Mouse (Mus musculus): Measurements from ENCODE around the gene Rabggta.

The Rabggta gene

DNA sequence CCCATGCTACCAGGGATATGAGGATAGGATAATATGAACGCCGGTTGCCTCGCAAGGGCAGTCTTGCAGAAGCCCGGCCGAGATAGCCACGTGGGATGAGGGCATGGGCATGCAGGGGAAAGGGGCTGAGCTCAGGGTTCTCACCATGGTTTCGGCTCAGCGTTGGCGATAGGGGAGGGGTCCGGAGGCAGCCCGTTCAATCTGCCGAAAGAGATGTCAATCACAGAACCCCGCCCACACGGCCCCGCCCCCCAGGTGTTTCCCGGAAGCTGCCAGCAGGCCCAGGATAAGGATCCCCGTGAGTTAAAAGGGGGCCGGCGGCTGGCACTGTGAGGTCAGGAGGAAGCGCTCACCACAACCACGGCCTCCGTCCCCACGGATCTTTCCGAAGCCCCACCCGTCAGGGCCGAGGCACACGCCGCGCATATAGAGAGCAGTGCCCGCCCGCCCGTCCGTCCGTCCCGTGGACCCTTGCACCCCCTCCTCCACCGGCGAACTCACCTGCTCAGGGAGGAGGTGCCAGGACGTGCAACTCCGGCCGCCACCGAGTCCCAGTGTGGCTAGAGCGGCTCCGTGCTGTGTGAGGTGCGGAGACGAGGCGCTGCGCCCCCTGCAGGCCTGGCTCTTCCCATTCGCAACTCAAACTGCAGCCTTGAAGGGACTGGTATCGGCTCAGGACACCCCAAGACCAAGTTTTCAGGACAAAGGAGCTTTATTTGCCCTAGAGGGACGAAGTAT lies at the start of gene Rabggta:
Rabggta (minus strand) TSS at position 564 of the 738 bp plus-strand sequence.
- DNase-seq (ENCODE audit: low read depth, low spot score), result peak; percentile 96

DNA sequence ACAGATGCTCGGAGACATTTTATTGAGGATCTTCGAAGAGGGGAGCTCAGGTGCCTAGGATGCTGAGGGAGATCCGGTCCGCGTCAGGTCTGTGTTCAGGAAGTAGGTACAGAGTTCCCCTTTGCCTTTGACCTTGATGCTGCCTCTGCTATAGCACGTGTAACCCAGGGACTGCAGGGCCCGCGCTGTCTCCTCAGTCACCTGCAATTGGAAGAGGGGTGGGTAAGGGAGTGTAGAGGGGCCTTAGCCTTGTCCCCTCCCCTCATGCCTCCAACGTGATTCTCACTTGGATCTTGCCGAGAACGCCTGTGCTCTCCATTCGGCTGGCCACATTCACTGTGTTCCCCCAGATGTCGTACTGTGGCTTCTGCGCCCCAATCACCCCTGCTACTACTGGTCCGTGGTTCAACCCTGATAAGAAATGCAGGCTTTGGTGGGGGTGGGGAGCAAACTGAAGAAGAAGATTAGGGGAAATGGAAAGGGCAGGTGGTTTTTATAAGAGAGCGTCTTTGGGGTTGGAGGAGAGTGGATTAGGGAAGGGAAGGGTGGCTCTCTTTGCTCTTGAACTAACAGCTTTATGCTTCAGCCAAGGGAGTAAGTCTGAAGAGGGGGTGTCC lies 47.1 kb upstream of the Rabggta start:
- no peak for DNase-seq (ENCODE audit: low read depth, low spot score)

DNA sequence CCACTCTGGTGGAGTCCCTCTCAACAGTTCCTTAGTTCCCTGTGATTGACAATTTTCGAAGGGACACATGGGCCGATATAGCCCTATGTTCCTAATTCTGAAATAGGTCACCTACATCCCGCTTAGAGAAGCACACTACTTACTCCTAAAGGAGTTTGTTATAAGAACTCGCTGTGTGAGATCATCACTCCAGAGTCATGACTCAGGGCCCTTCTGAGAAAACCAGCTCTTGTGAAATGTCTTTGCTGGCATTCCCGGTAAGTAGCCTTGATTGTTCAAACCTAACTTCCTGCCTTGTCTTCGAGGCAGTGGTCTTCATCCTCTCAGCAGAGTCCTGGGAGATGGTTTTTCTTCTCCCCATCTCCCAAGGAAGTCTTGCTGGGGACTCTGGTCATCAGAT lies 46.5 kb upstream of the Rabggta start:
- no peak for DNase-seq (ENCODE audit: low read depth, low spot score)

DNA sequence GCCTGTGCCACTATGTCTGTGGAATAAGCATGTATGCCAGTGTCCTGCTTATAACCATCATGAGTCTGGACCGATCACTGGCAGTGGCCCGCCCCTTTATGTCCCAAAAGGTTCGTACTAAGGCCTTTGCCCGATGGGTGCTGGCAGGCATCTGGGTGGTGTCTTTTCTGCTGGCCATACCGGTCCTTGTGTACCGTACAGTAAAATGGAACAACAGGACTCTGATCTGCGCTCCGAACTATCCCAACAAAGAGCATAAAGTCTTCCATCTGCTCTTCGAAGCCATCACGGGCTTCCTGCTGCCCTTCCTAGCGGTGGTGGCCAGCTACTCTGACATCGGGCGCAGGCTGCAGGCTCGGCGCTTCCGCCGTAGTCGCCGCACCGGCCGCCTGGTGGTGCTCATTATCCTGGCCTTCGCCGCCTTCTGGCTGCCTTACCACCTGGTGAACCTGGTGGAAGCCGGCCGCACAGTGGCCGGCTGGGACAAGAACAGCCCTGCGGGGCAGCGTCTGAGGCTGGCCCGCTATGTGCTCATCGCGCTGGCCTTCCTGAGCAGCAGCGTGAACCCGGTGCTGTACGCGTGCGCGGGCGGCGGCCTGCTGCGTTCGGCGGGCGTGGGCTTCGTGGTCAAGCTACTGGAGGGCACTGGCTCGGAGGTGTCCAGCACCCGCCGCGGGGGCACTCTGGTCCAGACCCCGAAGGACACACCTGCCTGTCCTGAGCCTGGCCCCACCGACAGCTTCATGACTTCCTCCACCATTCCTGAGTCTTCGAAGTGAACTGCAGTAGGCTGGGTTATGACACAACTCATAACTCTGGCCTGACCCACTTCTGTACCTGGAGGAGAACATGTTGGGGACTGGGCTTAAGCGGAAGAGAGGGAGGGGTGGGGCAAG lies 45.7 kb upstream of the Rabggta start:
- DNase-seq (ENCODE audit: low read depth, low spot score), result peak; percentile 43

DNA sequence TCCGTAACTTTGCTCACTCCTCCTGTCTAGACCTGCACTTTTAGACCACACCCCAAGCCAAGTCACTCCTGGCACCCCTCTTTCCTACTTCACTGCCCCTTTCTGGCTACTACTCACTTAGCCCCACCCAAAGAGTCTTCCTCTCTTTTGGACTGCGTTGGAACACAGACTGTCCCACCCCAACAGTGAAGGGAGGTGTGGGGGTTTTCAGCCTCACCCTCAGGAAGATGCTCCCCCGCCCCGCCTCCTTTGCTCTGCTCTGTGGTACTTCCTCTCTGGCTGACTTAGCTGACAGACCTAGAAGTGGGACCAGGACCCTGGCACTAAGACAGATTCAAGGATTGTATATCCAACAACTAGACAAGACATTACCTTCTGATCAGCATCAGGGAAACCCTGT lies 43.6 kb upstream of the Rabggta start, which contains the start of gene Ltb4r1:
Ltb4r1 (plus strand) TSS at position 267 of the 400 bp plus-strand sequence.
- peak; percentile 15 for DNase-seq (ENCODE audit: low read depth, low spot score)

DNA sequence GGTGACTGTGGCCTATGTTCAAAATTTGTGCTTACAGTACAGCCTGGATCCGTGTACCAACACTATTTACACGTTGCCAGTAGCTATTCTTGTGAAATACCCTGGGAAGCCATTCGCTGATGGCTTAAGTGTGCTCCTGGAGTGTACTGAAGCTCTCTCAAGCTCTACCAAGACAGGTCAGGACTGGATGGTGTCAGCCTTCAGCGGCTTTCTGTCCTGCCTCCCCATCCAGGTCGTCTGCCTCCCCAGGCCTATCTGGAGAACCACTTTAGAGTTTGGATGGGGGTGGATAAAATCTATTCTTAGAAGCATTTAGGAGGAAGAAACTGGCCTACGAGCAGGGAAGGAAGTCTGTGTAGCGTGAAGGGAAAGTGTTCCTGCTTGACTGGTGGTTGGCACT lies 41.1 kb upstream of the Rabggta start:
- no peak for DNase-seq (ENCODE audit: low read depth, low spot score)

DNA sequence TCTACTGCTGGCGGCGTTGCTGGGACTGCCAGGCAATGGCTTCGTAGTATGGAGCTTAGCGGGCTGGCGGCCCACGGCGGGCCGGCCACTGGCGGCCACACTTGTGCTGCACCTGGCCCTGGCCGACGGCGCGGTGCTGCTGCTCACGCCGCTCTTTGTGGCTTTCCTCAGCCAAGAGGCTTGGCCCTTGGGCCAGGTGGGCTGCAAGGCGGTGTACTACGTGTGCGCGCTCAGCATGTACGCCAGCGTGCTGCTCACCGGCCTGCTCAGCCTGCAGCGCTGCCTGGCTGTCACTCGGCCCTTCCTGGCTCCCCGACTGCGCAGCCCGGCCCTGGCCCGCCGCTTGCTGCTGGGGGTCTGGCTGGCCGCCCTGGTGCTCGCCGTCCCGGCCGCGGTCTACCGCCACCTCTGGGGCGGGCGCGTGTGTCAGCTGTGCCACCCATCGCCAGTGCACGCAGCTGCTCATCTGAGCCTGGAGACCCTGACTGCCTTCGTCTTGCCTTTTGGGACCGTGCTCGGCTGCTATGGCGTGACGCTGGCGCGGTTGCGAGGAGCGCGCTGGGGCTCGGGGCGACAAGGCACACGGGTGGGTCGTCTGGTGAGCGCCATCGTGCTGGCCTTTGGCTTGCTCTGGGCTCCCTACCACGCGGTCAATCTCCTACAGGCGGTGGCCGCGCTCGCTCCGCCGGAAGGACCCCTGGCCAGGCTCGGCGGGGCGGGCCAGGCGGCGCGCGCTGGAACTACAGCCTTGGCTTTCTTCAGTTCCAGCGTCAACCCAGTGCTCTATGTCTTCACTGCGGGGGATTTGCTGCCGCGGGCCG lies 40.1 kb upstream of the Rabggta start:
- no peak for DNase-seq (ENCODE audit: low read depth, low spot score)

DNA sequence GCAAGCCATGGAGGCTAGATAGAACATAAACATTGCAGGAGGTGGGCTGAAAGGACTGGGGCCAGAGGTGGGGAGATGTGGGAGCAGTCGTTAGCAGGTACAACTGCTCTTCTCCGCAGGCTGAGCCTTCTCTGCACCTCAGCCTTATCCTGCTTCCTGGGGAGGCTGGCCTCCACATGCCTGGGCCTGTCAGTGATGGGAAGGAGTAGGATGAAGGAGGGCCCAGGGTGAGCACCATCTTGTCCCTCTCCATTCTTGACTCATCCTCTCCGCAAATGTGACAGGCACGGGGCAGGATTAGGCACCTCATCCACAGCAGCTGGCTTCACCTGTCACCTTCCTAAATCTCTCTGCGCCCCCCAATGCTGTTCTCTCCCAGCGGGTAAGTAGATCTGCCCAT lies 39.1 kb upstream of the Rabggta start, which contains the start of gene Ltb4r2:
Ltb4r2 (plus strand) TSS at position 266 of the 400 bp plus-strand sequence.
- no peak for DNase-seq (ENCODE audit: low read depth, low spot score)

DNA sequence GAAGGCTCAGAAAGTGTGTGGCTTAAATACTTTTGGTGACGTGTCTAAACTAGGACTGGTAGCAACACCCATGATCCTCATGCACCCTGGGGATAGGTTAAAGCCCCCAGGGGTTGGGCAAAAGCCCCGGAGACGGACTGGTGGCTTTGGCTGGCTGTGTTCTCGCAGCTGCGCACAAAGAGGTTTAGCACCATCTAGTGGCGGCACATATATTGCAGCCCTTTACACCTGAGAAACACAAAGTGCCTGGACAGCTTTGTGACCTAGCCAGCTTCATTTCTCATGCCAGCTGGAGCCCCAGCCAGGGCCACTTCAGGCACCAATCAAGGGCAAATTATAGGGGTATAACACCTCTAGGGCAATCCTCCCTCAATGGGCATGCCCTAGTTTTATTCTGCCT lies 38.1 kb upstream of the Rabggta start:
- DNase-seq (ENCODE audit: low read depth, low spot score), result peak; percentile 82

DNA sequence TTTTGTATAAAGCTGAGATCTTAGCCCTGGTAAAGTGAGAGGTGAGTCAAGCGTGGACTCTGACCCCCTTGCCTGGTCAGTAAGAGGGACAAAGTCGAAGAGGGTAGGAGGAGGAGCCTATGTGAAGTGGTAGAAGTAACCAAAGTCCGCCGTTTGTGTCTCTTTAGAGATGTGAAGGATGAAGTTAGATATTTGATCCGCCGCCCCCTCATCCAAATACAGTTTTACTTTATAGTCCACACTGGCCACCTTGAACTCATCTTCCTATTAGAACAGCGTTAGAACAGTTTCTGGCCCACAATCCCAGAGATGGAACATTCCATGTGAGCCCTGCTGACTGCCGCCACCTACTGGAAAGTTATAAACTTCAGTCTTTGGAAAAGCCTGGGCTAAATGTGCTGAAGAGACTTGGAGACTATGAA lies 36.3 kb upstream of the Rabggta start, which contains the start of gene Cideb:
Cideb (minus strand) TSS at position 96 of the 422 bp plus-strand sequence.
- DNase-seq (ENCODE audit: low read depth, low spot score), result peak; percentile 47

DNA sequence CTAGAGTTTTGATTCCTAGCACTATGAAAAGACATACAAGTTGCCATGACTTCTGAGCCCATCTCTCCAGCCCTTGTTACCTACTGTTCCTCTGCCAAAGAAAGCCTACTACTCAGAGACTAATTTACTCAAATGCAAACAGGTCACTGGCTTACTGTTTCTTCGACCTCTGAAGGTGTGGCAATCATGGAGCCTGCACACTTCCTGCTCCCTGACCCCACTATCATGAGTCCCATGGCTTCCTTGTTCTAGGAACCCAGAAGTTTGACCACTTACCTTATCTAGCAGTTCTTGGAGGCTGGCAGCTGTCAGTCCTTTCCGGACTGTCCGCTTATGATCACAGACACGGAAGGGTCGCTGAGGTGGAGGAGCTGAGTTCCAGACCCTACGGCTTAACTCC lies 35.5 kb upstream of the Rabggta start:
- no peak for DNase-seq (ENCODE audit: low read depth, low spot score)

DNA sequence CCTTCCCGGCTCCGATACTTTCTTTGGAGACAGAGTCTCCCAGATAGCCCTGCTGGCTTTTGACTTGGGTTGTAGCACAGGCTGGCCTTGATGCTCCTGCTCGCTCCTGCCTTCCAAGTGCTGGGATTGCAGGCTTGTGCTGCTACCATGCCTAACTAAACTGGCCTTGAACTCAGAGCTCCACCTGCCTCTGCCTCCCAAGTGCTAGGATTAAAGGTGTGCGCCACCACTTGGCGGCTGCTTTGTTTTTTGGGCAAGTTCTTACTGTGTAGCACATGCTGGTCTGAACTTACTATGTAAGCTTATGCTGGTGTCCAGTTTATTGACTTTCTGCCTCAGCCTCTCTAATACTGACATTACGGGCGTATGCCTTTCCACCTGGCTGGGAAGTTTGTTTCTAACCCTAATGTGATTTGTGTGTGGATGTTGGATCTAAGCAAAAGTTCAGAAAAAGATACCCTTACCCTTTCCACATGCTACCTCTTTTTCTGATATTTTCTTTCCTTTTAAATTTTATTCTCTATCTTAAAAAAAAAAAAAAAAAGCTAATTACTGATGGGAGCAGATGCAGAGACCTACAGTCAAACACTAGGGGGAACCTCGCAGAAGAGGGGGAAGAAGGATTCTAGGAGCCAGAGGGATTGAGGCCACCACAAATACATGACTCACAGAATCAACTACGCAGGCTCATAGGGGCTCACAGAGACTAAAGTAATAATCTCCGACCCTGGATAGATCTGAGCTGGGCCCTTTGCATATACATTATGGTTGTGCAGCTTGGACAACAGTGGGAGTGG lies 25.2 kb upstream of the Rabggta start:
- DNase-seq (ENCODE audit: low read depth, low spot score), result no peak

DNA sequence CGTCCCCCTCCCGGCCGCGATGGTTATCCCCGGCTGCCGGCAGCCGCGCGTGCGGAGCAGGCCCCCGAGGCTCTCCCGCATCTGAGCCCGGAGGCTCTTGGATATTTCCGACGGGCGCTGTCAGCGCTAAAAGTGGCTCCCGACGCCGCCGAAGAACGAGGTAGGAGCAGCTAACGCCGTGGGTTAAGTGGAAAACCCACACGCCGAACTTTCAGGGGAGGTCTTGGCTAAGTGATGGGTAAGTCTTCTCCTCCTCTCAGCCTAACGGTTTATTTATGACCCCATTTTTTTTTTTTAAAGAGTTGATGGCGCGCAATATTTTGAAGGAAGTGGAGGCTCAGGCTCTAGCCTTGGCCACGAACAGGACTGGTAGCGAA lies 23.8 kb upstream of the Rabggta start:
- DNase-seq (ENCODE audit: low read depth, low spot score), result no peak

DNA sequence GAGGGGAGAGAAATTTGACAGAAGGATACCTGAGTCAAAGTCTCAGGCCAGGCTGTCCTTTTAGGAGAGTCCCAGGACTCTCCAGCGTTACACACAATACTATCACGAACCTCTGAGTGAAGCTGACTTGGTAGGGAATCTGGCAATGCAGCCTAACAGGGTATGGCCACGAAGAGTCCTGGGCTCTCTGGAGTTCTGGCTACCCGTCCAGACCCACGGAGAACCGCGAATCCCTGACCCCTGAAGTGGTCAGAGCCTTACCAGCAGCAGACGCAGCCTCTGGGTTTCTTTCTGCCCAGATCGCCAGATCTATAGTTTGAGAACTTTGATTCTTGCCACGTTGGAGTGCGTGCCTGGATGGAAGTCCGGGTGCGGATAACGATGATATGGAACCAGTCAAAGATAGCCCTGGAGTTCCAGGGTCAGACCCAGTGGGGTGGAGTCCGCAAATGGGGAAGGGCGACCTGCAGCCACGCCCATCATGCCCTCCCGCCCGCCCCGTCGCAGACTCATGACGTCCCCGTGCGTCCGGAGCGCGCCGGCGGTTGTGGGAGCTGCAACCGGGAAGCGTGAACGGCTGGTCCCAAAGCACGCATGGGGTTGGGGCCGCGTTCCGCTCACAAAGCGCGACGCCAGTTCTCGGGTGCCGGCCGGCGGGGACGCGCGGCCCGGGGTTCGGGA lies 23.3 kb upstream of the Rabggta start, which contains the start of the genes Dhrs1 and Nop9:
Dhrs1 (minus strand) TSS at position 511 of the 681 bp plus-strand sequence.
Nop9 (plus strand) TSS at position 514 of the 681 bp plus-strand sequence.
- peak; percentile 90 for DNase-seq (ENCODE audit: low read depth, low spot score)

DNA sequence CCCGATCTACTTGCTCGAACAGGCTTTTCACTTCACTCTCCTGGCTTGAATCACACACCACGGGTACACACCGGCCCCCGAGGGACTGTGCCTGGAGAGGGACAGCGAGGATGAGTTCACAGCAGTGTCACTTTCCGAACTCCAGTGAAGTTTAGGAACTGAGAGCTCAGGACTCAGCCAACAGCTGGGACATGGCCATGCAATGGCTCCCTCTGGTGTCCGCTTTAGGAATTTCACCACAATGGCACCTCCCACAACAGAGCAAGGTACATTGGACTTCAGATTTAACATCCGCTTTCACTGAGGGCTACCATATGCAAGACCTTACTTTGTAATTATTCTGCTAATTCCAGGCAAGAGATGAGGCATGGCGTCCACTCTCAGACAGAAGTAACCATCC lies 21.6 kb upstream of the Rabggta start:
- peak; percentile 87 for DNase-seq (ENCODE audit: low read depth, low spot score)

DNA sequence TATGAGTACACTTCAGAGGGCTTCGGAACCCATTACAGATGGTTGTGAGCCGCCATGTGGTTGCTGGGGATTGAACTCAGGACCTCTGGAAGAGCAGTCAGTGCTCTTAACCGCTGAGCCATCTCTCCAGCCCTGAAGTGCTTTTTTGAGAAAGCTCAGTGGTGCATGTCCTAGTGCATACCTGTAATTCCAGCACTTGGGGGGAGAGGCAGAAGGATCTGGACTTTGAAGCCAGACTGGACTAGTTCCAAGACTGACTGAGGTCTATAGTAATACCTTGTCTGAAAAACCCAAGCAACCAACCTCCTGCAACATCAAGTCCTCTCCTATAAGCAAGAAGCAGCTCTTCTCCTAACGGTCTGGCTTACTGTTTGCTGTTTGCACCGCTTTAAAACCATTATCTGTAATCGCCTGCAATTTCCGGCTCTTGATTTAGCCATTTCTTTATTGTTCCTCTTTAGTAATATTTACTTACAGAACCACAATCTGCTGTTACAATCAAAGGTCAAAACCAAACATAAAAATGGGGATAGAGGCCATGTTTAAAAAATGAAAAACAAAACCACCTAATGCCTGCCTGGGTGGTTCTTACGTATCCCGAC lies 15.1 kb upstream of the Rabggta start:
- DNase-seq (ENCODE audit: low read depth, low spot score), result no peak

DNA sequence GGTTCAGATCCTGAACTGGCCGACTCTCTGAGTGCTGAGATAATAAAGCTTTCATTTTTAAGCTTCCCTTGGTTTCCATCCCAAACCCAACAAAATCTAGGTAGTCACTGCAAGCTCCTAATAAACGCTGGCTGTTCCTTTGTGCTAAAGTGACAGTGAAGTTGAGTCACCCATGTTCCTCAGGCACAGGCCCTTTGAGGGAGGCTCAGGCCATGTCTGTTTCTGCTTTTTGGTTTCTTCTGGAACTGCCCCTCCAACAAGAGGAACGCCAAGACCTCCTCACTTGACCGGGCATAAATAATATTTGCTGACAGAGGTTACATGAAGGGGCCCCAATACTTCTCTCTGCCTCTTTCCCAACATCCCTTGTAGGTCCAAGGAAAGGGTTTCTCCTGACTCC lies 13.7 kb upstream of the Rabggta start:
- DNase-seq (ENCODE audit: low read depth, low spot score), result no peak

DNA sequence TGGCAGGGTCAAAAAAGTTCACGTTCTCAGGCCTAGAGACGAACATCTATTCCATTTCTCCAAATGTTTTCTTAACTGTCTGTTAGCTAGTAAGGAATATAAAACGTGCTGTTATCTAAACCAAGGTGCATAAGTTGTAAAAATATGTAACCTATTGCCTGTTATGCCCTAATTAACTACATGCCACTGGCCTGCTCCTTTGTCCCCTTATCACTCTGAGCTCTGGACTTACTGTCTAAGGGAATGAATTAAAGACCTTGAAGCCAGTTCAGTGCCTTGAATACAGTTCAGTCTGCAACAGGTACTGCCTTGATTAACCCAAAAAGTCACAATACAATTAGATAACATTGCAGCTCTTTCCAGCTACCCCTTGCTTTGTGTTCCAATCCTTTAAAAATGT lies 13.3 kb upstream of the Rabggta start:
- DNase-seq (ENCODE audit: low read depth, low spot score), result no peak

DNA sequence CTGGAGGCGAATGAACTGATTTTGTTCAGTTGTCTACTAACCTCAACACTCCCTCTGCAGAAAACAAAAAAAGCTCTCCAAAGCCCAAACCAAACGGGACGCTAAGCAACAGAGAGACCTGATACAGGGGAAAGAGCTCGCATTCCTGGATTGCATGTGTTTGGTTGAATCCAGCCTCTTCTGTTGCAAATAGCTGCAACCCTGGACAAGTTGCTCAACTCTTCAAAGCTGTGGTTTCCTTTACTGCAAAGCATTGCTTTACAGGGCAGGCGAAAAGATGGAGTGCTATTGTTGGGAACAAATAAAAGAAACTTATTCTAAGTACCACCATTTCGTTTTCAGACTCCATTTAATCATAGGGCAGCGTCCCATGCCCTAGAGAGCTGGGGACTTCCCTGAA lies 12.8 kb upstream of the Rabggta start:
- DNase-seq (ENCODE audit: low read depth, low spot score), result no peak

All from CD4-positive helper T cell, adult 2 months (primary cell).